Mouse (Mus musculus) heart, adult 11 months (tissue): ENCODE results near the gene Ppp1r10.

ENCODE experiments used
- DNase-seq: peaks from one replicate; pipeline ENCODE4 v3.0.0; 2022

The Ppp1r10 gene

DNA sequence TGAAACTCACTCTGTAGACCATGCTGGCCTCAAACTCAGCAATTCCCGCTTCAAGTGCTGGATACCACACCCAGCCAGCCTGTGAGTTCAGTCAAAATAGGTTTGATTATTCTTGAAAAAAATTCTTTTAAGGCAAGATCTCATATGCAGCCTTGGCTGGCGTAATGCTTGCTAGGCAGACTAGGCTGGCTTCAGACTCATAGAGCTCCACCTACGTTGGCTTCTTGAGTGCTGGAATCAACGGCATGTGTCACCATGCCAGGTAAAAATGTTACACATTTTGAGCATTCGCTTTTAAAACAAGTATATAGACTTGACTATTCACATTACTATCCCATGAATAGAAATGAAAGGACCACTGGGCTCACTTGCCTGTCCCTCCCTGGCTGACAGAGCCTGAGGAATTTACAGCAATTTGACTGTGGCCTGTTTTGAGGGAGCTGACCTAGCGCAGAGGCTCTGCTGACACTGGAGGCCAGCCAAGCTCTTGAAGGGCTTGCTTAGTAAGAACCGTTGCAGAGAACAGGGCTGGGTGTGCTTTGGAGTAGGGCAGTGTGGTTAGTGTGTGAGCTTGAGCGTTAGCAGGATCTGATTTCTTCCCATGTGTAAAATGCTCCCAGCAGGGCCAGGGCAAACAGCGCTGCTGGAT lies 12.8 kb upstream of the Ppp1r10 start:
- DNase-seq: peak; percentile 94

DNA sequence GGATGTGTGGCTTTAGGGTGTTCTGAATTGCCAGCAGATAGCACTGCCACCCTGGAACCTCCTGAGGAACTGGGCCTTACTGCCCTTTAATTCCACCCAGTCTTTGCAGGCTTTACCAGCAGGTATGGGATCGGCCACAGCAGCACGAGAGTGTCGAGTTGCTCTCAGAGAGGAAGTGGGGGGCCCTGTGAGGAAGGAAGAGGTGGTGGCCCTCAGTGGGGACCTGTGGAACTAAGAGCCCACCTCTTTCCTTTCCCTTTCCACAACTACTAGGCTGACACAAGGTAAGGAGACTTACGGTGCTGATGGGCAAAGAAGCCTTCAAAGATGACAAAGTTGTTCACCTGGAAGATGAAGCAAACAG lies 12.3 kb upstream of the Ppp1r10 start:
- no peak for DNase-seq

DNA sequence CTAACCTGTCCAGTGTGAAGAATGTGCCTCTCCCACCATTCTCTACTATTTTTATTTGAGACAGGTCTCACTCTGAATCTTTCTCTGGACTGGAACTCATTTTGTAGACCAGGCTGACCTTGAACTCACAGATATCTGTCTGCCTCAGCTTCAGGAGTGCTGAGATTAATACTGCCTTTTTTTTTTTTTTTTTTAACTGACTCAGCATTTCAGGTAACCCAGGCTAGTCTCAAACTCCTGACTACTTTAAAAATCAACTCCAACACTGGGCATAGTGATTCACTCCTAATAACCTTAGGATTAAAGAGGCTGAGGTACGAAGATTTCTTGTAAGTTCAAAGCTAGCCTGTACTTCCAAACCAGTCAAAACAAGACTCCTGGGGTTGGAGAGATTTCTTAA lies 10.6 kb upstream of the Ppp1r10 start:
- DNase-seq: no peak

DNA sequence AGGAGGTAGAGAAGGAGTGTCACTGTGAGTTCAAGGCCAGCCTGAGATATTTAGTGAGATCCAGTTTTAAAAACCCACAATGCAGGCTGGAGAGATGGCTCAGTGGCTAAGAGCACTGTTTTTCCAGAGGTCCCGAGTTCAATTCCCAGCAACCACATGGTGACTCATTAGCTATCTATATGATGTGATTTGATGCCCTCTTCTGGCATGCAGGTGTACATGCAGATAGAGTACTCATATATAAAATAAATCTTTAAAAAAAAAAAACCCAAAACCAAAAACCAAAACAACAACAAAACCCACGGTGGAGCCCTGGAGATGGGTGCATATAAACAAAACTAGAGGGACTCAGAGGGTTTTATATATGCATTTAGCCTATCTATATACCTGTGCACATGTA lies 8.6 kb upstream of the Ppp1r10 start:
- no peak for DNase-seq

DNA sequence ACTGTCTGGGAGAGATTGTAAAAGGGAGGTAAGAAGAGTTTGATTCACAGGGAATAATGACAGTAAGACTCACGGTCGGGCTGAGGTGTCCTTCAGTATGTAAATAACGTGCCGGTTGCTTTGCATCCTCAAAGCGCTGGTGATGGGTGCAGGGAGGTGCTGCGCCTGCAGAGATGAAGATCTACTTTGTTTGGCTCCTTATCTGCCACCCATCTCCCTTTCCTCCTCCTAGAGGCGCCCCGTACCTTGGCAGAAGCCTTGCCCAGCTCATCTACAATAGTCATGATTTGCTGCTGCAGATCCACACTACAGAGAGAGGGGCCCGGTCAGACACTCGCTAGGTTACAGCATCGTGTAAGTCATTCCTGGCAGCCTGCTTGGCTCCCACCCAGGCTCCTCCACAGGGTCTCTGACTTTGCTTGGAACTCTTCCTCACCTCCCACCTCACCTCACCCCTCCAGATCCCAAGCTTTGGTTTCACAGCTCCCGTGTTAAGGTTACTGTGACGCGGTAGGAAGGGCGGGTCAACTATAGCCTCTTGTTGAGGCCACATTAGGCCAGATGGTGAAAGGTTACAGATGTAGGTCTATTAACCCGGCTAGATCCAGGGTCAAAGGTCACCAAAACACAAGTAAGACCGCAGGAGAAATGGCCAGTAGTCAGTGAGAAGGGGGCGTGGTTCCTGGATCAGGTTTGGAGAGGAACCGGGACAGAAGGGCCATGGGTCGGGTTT lies 6.9 kb upstream of the Ppp1r10 start:
- DNase-seq: no peak

DNA sequence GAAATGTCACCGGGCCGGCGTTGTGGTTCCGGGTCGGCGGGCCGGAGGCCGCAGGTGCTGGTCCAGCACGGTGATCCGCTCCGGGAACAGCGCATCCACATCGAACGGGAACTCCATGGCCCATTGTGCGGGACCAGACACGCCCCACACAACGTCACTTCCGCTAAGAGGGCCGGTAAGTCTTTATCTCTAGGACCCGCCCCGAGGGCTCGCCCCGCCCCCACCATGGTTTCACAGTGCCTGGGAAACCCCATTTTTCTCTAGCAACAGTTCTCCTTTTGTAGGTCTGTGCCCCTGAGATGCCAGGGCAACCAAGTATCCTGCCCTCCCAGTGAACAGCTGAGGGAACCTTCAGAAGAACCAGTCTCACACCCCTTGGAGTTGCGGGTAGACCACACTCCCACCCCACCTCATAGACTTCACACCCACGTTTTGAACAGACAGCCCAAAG lies 6.3 kb upstream of the Ppp1r10 start, which contains the start of gene Atat1:
Atat1 (minus strand) TSS at position 157 of the 451 bp plus-strand sequence.
- DNase-seq: peak; percentile 99

DNA sequence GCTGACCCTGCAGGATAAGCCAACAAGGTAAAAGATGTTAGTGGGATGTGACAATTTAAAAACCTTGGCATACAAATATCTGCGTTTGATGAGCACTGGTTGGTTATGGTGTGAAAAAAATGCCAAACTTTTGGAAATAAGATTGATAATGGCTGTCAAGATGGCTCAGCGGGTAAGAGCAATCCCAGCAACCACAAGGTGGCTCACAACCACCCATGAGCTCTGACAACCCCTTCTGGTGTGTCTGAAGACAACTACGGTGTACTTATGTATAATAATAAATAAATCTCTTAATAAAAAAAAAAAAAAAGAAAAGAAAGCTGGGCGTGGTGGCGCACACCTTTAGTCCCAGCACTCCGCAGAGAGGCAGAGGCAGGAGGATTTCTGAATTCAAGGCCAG lies 1.3 kb upstream of the Ppp1r10 start:
- DNase-seq: no peak

DNA sequence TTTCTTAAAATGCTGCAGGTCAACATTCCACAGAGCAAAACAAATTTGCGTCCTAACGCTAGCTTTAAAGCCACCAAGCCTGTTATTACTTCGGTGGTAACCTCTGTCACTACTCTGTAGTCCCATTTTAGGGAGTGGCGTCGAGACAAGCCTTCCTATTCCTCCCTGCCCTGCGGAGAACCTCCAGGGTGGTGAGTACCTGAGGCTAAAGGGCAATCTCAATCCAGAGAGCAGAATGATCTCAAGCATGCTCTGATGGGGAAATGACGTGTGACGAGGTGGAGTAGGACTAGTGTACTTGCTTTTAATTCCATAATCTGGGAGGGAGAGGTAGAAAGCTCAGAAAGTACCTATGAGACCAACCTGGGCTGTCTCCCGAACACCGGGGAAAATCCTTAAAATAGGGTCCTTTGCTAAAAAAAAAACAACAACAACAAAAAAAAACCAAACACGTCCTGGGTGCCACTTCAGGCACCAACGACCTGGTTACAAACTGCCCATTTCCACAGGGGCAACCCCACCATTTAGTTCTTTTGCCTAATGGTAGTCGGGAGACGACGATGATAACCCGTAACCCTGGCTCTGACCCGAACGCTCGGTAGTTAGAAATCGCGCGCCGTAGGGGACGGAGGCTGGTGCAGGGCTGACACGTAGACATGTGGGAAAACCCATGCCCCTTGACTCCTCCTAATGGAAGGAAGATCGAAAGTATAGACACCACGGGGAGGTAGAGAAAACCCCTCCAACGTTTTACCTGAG lies 517 bp upstream of the Ppp1r10 start:
- DNase-seq: no peak

DNA sequence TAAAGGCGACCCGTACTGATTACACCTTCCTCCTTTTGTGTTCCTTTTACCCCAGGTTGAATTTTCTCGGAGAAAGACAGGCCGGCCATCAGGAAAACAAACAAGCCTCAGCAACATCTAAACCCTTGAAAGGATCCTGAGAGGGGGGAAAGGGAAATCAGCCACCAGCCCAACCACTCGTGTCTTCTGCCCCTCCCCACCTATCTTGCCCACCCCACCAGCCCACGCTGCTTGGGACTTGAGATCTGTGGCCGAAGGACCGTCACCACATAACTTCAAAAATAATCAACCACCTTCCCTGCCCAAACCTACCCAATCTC lies 869 bp downstream of the Ppp1r10 start:
- no peak for DNase-seq

DNA sequence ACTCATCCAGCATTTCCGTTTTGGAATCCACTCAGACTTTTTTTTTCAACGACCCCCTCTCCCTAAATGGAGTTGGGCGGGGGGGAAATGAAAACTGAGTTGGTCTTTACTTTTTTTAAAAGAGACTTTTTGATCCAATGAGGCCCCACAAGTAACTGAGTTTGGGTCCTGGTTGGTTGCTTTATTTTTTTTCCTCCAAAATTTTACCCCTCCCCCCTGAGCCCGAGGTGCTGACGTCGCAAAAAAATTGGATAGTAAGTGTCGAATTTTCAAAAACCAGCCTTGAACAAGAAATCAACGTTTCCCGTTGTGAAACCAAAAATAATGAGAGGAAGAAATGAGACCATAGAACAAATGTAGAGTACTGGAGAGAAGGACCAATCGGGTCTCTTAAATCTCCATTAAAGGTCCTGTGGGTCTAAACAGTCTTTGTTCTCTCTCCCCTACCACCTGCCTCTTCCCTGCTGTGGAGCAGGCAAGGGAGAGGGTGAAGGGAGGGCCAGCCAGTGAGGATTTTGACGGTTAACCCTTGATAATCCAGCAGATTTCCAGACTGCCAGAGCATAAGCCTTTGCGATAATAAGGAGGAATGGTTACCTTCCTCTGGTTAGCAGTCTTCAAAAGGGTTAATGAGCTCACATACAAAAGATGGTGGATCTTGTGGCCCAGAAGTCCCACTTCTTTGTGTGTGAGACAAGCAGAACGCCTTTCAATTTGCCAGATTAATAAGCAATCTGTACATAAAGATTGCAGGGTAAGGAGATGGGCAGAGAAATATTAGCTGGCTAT lies 1.4 kb downstream of the Ppp1r10 start:
- peak; percentile 95 for DNase-seq

DNA sequence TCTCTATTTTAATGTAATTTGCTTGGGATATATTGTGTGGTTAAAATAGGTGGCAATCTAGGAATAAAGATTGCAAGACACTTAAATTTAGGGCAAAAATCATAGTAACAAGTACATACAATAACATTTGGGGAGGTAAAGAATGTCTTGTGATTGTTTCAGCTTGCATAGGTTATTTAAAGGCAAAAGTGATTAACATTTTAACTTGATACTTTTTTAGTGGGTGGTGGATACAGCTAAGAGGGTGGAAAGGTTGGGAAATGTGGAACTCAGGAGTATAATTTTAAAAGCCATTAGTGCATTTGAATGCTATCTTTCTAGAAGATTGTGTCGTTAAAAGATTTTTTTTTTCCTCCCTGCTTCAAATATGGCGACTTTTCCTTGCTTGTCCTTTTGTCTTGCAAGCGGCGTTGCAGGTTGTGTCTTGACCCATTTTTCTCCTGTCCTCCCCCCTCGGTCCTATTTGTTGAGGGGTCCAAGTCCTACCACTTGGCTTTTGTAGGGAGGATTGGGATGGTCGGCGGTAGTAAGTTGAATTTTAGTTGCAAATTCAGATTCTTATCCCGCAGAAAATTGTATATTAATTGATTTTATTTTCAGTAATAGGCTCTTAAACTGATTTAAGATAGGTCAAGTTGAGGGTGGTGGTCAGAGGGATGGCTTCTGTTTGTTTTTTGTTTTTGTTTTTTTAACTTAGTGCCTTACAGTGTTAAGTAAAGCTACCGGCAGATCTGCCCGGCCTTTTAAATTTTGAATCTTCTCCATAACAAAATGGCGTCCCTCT lies 2.2 kb downstream of the Ppp1r10 start:
- peak; percentile 94 for DNase-seq

DNA sequence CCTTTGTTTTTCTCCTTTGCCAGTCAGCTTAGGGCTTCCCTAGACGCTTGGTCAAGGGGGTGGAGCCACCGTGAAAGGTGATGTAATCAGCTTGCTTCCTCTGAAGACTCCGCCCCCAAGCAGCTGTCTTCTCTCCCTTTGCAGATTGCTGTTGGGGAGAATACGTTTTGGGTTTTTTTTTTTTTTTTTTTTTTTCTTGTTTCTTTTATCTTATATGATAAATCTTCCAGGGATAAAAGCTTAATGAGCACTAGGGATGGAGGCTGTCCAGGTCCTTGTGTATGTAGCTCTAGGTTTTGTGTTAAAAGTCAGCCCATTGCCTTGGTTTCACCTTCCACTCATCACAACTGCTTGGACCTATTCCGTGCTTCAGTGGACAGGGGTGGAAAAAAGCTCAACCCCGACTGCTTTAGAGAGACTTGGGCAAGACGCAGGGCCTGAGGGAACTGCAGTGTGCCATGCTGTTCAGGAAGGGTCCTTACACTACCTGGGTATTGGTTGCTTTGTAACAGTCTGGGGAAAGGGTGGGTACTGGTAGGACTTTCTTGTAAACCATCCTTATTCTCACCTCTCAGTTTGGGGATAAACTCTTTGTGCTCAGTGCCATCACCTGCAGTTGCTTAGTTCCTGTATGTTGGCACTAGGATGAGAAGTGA lies 3.0 kb downstream of the Ppp1r10 start:
- DNase-seq: peak; percentile 99

DNA sequence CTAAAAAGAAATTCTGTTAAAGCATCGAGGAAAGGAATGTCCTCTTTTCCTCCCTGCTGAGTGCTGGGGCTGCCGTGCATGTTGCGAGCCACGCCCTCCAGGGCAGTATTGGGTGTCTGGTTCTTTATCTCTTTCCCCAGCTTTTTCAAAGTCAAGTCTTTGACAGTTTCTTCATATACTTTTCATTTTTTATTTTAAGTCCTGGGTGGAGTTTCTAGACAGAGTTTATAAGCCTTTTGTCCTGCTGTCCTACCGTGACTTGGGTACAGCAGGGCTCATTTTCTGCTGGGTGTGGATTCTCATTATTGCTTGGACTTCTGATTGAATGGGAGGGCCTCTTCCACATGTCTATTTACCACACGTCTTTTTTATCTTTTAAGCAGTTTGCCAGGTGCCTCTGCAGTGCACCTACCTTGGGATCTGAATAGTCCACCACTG lies 3.6 kb downstream of the Ppp1r10 start:
- no peak for DNase-seq

DNA sequence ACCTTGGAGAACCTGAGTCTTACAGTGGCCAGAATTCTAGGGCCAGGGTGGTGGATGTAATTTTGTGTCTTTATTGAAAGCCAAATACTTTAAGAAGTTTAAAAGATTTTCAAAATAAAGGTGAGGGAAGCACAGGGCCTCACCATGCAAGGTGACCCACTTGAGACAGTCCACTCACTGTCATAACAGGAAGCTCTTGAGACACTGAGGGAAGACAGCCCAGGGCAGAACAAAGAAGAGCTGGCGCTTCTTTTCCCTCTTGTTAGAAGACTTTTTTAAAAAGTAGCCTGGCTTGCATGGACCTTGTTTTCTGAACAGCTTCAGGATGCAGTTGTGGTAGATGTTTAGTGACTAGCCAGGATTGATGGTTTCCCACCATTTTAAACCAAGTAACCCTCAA lies 4.2 kb downstream of the Ppp1r10 start:
- no peak for DNase-seq

DNA sequence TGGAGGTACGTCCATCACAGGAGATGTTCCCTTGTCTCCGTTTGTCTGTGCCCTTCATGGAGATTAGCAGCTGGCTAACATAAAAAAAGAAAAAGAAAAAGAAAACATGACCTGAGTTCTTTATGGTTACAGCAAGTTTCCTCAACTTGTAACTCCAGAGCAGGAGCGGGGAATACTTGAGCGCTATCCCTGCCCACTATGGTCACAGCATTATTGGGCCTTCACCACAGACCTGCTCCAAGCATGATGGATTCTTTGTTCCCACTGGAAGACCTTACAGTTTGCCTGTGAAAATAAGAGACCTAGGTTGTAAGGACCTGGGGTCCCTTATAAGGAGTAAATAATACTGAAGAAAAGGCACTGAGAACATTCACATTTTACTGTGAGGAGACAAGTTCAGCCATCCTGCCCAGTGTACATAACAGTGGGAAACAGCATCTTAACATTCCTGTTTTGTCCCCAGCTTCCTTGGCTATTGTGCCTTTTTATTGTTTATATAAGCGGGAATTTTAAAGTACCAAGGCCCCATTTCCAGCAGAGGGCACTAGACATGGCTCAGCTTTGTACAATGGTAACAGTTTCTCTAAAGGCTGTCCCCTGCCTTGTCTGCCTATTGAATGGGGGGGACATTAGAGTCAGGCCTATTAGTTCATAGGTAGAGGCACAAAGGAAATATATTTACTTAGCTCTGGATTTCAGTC lies 4.8 kb downstream of the Ppp1r10 start:
- DNase-seq: no peak

DNA sequence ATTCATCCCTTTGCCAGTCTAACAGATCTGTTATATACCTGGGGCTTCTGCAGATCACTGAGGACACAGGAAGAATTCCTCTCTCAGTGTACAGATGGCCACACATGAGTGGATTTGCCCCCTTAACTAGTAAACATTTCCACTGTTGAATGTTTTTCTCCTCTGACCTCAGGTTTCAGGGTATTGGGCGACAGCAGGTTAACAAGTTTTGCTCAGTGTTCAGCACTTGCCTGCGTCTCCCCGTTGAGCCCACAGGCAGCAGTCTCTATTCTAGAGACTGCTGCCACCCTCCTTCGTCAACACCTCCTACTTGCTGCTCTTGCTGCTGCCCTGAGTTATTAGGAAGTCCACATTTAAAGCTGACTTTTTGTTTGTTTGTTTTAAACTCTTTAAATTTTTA lies 5.5 kb downstream of the Ppp1r10 start:
- DNase-seq: no peak

DNA sequence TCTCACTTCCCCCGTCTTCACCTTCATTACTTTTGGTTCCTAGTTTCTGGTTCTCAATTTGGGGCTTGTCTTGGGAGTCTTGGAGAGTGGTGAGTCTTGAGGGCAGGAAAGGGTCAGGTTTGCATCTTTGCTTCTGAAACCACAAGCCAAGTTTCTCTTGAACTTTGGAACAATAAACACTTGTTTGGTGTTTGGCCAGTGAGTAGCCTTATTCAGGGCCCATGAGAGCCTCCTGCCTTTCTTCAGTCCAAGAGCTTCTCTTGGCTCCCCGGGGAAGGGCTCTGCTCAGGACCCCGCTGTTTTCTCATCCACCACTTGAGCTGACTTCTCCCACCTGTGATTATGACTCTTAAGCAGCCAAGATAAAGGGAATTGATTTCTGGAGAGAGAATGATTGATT lies 6.3 kb downstream of the Ppp1r10 start:
- DNase-seq: peak; percentile 84

DNA sequence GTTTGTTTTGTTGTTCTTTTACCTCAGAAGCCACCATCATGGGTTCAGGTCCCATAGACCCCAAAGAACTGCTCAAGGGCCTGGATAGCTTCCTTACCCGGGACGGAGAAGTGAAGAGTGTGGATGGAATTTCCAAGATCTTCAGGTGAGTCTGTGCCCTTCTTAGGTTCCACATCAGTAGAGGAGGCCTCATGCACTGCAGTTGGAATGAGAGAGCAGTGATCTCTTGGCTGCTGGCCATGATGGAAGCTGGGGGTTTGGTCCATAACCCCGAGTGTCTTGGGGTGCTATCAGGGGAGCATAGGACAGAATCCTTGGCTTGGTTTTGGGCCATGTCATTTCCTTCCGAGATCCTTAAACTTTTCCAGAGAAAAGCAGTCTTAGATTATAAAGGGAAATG lies 7.0 kb downstream of the Ppp1r10 start:
- DNase-seq: no peak

DNA sequence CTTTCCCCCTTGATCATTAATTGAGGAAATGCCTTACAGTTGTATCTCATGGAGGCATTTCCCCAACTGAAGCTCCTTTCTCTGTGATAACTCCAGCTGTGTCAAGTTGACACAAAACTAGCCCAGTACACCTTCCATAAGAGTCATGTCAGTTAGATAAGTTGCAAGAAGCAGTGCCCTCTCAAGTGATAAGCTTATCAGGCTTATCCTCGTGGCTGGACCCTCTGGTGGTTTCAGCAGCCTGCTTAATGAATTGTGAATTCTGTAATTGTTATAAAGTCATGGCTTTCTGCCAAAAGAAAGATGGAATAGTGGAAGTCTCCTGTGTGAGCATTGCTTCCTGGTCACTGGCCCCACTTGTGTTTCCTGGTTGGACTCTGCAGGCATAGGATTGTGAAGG lies 11.2 kb downstream of the Ppp1r10 start:
- DNase-seq: no peak

DNA sequence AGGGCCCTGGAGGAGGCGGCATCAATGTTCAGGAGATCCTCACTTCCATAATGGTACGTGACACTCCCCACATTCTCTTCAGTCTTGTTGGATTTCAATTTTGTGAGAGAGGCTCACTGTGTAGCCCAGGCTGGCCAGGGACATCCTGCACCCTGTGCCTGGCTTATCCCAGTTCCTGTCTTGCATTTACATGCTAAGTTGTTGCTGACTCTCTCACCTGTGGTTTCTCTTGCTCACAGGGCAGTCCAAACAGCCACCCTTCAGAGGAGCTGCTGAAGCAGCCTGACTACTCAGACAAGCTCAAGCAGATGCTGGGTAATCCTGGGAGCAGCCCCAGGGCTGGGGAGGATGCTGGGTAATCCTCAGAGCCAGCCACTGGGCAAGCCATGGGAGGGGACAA lies 13.3 kb downstream of the Ppp1r10 start:
- DNase-seq: peak; percentile 58

DNA sequence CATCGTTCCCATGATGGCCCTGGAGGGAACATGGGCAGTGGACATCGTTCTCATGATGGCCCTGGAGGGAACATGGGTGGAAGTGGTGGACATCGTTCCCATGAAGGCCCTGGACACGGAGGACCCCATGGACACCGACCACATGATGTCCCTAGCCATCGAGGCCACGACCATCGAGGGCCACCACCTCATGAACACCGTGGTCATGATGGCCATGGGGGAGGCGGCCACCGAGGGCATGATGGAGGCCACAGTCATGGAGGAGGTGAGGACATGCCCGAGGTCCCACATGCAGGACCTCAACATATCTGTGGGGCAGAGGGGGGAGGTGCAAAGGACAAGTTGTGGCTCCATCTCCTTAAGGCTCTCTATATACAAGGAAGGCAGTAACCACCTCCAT lies 14.4 kb downstream of the Ppp1r10 start:
- DNase-seq: no peak
